Mouse (Mus musculus): Measurements from ENCODE around the gene Plpp1. TPM values are rescaled to one million over a fixed set of nuclear protein-coding genes. Genes with fewer than 3 reads are reported as not detected.

Gene Plpp1
- polyA plus RNA-seq, 1 experiment from 2014 or later, result 76.5 TPM

GRCm38 (mm10) chr13:112778407-112778806 lies 22.2 kb upstream of the Plpp1 start:
- H3K4me2 ChIP-seq, result no peak overlapping the region
- H3K27ac ChIP-seq, result no peak overlapping the region
- 84% methylated on average over 5 of the region's 5 CpGs for WGBS
- H3K27me3 ChIP-seq, result no peaks in the 10 kb centered on the region
- no peak overlapping the region for H3K4me3 ChIP-seq
- no peaks in the 10 kb centered on the region for H3K4me1 ChIP-seq
- no peaks in the 10 kb centered on the region for H3K9me3 ChIP-seq
- no peak overlapping the region for H3K9ac ChIP-seq
- ATAC-seq (ENCODE audit: borderline replicate concordance, extremely low read depth, low FRiP score, low TSS enrichment), result no peak
- H3K36me3 ChIP-seq, result no peaks in the 10 kb centered on the region

- Histone ChIP-seq H3K4me2 (no peak overlapping the region), H3K27me3 (no peaks in the 10 kb centered on the region), H3K9ac (no peak overlapping the region), H3K4me3 (no peak overlapping the region), H3K36me3 (no peaks in the 10 kb centered on the region), H3K9me3 (no peaks in the 10 kb centered on the region), H3K27ac (no peak overlapping the region), H3K4me1 (no peaks in the 10 kb centered on the region)
- 73% methylated on average over 7 of the region's 7 CpGs for WGBS
- ATAC-seq (ENCODE audit: borderline replicate concordance, extremely low read depth, low FRiP score, low TSS enrichment), result no peak
These were observed 15.3 kb upstream of the Plpp1 start for GRCm38 (mm10) chr13:112785305-112785704.

GRCm38 (mm10) chr13:112786142-112786541 lies 14.4 kb upstream of the Plpp1 start:
- Histone ChIP-seq H3K9me3 (no peaks in the 10 kb centered on the region), H3K36me3 (no peaks in the 10 kb centered on the region), H3K27ac (no peak overlapping the region), H3K4me2 (no peak overlapping the region), H3K9ac (no peak overlapping the region), H3K27me3 (no peaks in the 10 kb centered on the region), H3K4me3 (no peak overlapping the region), H3K4me1 (no peaks in the 10 kb centered on the region)
- no peak for ATAC-seq (ENCODE audit: borderline replicate concordance, extremely low read depth, low FRiP score, low TSS enrichment)
- WGBS, result 80% methylated on average over 3 of the region's 3 CpGs

GRCm38 (mm10) chr13:112786942-112787533 lies 13.6 kb upstream of the Plpp1 start:
- ATAC-seq (ENCODE audit: borderline replicate concordance, extremely low read depth, low FRiP score, low TSS enrichment), result no peak
- no peaks in the 10 kb centered on the region for H3K9me3 ChIP-seq
- no peaks in the 10 kb centered on the region for H3K4me1 ChIP-seq
- H3K4me2 ChIP-seq, result no peak overlapping the region
- WGBS, result 71% methylated on average over 9 of the region's 10 CpGs
- no peak overlapping the region for H3K4me3 ChIP-seq
- no peaks in the 10 kb centered on the region for H3K27me3 ChIP-seq
- H3K36me3 ChIP-seq, result no peaks in the 10 kb centered on the region
- H3K9ac ChIP-seq, result no peak overlapping the region
- no peak overlapping the region for H3K27ac ChIP-seq

DNA sequence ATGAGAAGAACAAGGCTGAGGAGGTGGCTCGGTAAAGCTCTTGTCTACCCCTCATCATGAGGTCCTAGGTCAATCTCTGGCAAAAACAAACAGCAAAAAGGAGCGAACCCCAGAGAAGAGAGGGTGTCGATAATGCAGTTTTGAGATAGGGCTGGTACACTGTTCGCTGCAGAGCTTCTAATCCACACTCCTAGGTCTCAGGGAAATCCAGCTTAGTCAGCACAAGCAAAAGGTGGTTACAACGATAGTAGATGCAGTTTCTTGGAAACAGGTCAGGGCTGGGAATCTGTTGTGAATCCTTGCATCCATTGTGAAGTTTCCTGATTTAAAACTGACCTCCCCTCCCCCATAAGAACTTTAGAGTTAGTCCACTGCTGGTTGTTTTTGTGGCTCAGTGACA lies 9.8 kb upstream of the Plpp1 start:
- 63% methylated on average over 5 of the region's 5 CpGs for WGBS
- no peaks in the 10 kb centered on the region for H3K9me3 ChIP-seq
- H3K27me3 ChIP-seq, result no peaks in the 10 kb centered on the region
- no peak overlapping the region for H3K27ac ChIP-seq
- no peak for ATAC-seq (ENCODE audit: borderline replicate concordance, extremely low read depth, low FRiP score, low TSS enrichment)
- no peaks in the 10 kb centered on the region for H3K4me1 ChIP-seq
- H3K9ac ChIP-seq, result no peak overlapping the region
- no peaks in the 10 kb centered on the region for H3K36me3 ChIP-seq
- H3K4me2 ChIP-seq, result no peak overlapping the region
- H3K4me3 ChIP-seq, result no peak overlapping the region

DNA sequence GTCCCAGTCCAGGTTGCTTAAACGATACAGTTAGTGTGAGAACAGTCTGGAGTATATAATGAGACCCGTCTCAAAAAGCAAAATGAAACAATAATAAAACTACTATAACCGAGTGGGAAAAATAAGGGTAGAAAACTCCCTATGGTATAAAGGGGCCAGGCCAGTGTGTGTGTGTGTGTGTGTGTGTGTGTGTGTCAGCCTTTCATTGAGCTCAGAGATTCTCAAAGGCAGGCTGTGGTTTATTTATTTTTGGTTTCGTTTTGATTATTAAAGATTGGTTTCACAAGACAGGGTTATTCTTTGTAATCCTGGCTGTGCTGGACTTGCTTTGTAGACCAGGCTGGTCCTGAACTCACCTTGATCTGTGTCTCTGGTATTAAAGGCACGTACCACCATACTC lies 8.7 kb upstream of the Plpp1 start:
- 72% methylated on average over 5 of the region's 5 CpGs for WGBS
- no peak overlapping the region for H3K4me3 ChIP-seq
- no peak for ATAC-seq (ENCODE audit: borderline replicate concordance, extremely low read depth, low FRiP score, low TSS enrichment)

GRCm38 (mm10) chr13:112798243-112798952 lies 2.2 kb upstream of the Plpp1 start:
- H3K4me2 ChIP-seq, result no peak overlapping the region
- H3K9me3 ChIP-seq, result no peaks in the 10 kb centered on the region
- H3K4me3 ChIP-seq, result no peak overlapping the region
- H3K27me3 ChIP-seq, result no peaks in the 10 kb centered on the region
- ATAC-seq (ENCODE audit: borderline replicate concordance, extremely low read depth, low FRiP score, low TSS enrichment), result no peak
- peaks cover 11% of the 10 kb centered on the region; the same call in 1 of the 2 replicates for H3K4me1 ChIP-seq
- no peak overlapping the region for H3K9ac ChIP-seq
- 90% methylated on average over 9 of the region's 9 CpGs for WGBS
- H3K36me3 ChIP-seq, result no peaks in the 10 kb centered on the region
- H3K27ac ChIP-seq, result no peak overlapping the region

More for the DNA sequence above, 8.7 kb upstream of the Plpp1 start:
- H3K36me3 ChIP-seq, result no peaks in the 10 kb centered on the region
- H3K9me3 ChIP-seq, result no peaks in the 10 kb centered on the region
- no peaks in the 10 kb centered on the region for H3K27me3 ChIP-seq
- no peaks in the 10 kb centered on the region for H3K4me1 ChIP-seq
- no peak overlapping the region for H3K9ac ChIP-seq
- no peak overlapping the region for H3K4me2 ChIP-seq
- H3K27ac ChIP-seq, result no peak overlapping the region

GRCm38 (mm10) chr13:112798953-112799305 lies 1.7 kb upstream of the Plpp1 start:
- 83% methylated on average over 9 of the region's 9 CpGs for WGBS
- no peak overlapping the region for H3K4me2 ChIP-seq
- H3K27me3 ChIP-seq, result no peaks in the 10 kb centered on the region
- H3K9me3 ChIP-seq, result no peaks in the 10 kb centered on the region
- no peak overlapping the region for H3K4me3 ChIP-seq
- no peak overlapping the region for H3K27ac ChIP-seq
- ATAC-seq (ENCODE audit: borderline replicate concordance, extremely low read depth, low FRiP score, low TSS enrichment), result no peak
- H3K4me1 ChIP-seq, result peaks cover 11% of the 10 kb centered on the region; the same call in 1 of the 2 replicates
- H3K9ac ChIP-seq, result no peak overlapping the region
- H3K36me3 ChIP-seq, result no peaks in the 10 kb centered on the region

GRCm38 (mm10) chr13:112799721-112800241 lies 811 bp upstream of the Plpp1 start:
- WGBS, result 77% methylated on average over 8 of the region's 8 CpGs
- Histone ChIP-seq H3K4me3 (no peak overlapping the region), H3K27me3 (no peaks in the 10 kb centered on the region), H3K4me2 (no peak overlapping the region), H3K27ac (no peak overlapping the region), H3K9ac (no peak overlapping the region), H3K4me1 (peaks cover 11% of the 10 kb centered on the region; the same call in 1 of the 2 replicates), H3K36me3 (no peaks in the 10 kb centered on the region), H3K9me3 (no peaks in the 10 kb centered on the region)
- ATAC-seq (ENCODE audit: borderline replicate concordance, extremely low read depth, low FRiP score, low TSS enrichment), result no peak

DNA sequence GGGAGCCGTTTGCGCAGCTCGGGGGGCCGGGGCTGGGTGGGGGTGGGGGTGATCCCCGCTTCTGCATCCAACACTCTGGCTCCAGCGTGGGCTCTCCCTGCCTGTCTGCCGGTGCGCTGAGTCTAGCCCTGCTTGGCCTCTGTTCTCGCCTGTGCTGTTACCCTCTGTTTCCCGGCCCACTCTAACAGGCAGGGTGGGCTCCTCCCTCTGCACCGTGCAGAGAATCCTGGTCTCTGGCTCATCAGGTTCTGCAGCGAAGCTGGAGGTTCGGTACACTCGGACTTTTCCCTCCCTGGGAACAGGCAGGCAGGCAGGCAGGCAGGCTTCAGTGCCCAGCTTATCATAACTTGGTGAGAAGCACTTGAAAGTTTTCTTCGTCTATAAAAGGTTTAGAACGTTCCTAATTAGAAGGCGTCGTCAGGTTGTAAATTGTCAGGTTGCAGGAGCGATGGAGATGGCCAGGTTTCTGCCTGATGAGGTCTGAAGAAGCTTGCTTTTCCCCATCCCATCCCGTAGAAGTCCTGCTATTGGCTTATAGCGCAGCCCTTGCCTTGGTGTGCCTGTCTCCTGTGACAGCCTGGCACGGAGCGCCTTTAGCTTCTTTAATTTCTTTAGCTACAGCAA lies 901 bp downstream of the Plpp1 start:
- Histone ChIP-seq H3K9me3 (no peaks in the 10 kb centered on the region), H3K4me3 (peak overlapping the region; percentile 83), H3K4me1 (peaks cover 11% of the 10 kb centered on the region; the same call in 1 of the 2 replicates), H3K27ac (peak overlapping the region; percentile 97), H3K9ac (peak overlapping the region; percentile 92), H3K27me3 (no peaks in the 10 kb centered on the region), H3K4me2 (peak overlapping the region; percentile 64), H3K36me3 (peaks cover 14% of the 10 kb centered on the region)
- WGBS, result 2% methylated on average over 21 of the region's 23 CpGs
- peak; percentile 73 for ATAC-seq (ENCODE audit: borderline replicate concordance, extremely low read depth, low FRiP score, low TSS enrichment)

DNA sequence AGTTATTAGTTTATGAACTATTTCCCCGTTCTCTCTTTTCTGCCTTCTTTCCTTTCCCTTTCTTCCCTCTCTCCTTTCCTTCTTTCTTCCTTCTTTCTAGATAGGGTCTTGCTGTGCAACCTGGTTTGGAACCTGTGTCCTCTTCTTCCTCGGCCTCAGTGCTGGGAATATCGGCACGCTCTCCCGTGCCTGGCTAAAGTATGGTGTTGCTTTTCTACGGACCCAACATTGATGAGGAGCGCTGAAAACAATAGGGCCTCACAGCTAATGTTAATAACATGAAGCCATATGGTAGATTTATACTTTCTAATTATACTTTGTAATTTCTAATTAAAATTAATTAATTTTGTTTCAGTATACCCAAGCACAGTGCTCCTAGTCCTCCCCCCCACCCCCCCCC lies 2.5 kb downstream of the Plpp1 start:
- Histone ChIP-seq H3K4me1 (peaks cover 11% of the 10 kb centered on the region; the same call in 1 of the 2 replicates), H3K4me2 (peak overlapping the region; percentile 4; the same call in 1 of the 2 replicates), H3K9me3 (no peaks in the 10 kb centered on the region), H3K27ac (no peak overlapping the region), H3K4me3 (no peak overlapping the region), H3K36me3 (peaks cover 26% of the 10 kb centered on the region), H3K27me3 (no peaks in the 10 kb centered on the region), H3K9ac (no peak overlapping the region)
- 88% methylated on average over 7 of the region's 7 CpGs for whole genome bisulfite sequencing
- ATAC-seq (ENCODE audit: borderline replicate concordance, extremely low read depth, low FRiP score, low TSS enrichment), result no peak

DNA sequence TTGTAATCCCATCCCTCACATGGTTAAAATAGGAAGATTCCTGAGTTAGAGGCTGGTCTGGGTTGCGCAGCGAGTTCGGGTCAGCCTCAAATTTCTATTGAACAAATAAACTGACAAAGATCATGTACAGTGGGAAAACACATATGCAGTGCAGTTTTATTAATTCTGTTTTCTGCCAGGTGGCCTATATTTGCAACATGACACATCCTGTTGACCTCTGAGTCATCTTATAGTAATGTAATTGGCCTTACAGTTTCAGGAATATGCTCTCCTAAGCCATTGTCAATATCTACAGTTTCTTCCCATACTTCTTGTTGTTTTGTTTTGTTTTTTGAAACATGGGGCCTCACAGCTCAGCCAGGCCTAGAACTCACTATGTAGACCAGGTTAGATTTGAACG lies 3.1 kb downstream of the Plpp1 start:
- Histone ChIP-seq H3K36me3 (peaks cover 26% of the 10 kb centered on the region), H3K27me3 (no peaks in the 10 kb centered on the region), H3K4me1 (peaks cover 11% of the 10 kb centered on the region; the same call in 1 of the 2 replicates), H3K27ac (no peak overlapping the region), H3K4me3 (no peak overlapping the region), H3K9me3 (no peaks in the 10 kb centered on the region), H3K4me2 (peak overlapping the region; percentile 3; the same call in 1 of the 2 replicates), H3K9ac (no peak overlapping the region)
- WGBS, result 81% methylated on average over 4 of the region's 4 CpGs
- no peak for ATAC-seq (ENCODE audit: borderline replicate concordance, extremely low read depth, low FRiP score, low TSS enrichment)
